Mouse (Mus musculus): ENCODE measurements around the gene Plppr2. TPM values are rescaled to one million over a fixed set of nuclear protein-coding genes. Genes with fewer than 3 reads are reported as not detected.
A peak's percentile ranks its signal among the peaks of the same experiment; 100 is the strongest.

Plppr2 gene
- total RNA-seq, 1 experiment: 2.0 TPM

- no peaks in the 10 kb centered on the region; a peak in 1 of 4 replicates for H3K4me1 ChIP-seq (ENCODE audit: control insufficient read depth in 2 of 2, insufficient read depth in 2 of 2, low read length in 2 of 2, poor library complexity in 1 of 2)
- H3K27ac ChIP-seq (ENCODE audit: insufficient read depth, low read depth, low read length, poor library complexity, severe bottlenecking): no peak within 1 kb of the TSS
- H3K9ac ChIP-seq (ENCODE audit: insufficient read depth, low read depth, low read length, poor library complexity, severe bottlenecking): peak within 1 kb of the TSS; percentile 56
- TF ChIP-seq HCFC1 (IDR thresholded peaks at IDR 0.05; ENCODE audit: borderline replicate concordance, insufficient read depth, low read length): no peak
- peaks cover 11% of the 10 kb centered on the region; the same call in 1 of the 2 replicates for H3K36me3 ChIP-seq (ENCODE audit: control insufficient read depth, insufficient read depth, low read length, poor library complexity, severe bottlenecking)
- DNase-seq (ENCODE audit: low read depth, low spot score): peak; percentile 98
- in situ Hi-C loops (cut with MboI; ENCODE audit: low sequenced_read_pairs in 2 of 2, unreplicated experiment in 2 of 2): no loop called here
- H3K4me3 ChIP-seq (ENCODE audit: insufficient read depth in 1 of 2, low read depth in 1 of 2, low read length in 2 of 2, poor library complexity in 1 of 2, severe bottlenecking in 1 of 2): peak within 1 kb of the TSS; percentile 69 to 94
- H3K9me3 ChIP-seq (ENCODE audit: control insufficient read depth, insufficient read depth, low read depth, low read length): no peaks in the 10 kb centered on the region
These were observed 18.7 kb upstream of the Plppr2 start, which contains the start of gene Rab3d for GRCm38 (mm10) chr9:21918035-21918592. Gene Rab3d (minus strand): TSS chr9:21918192.

GRCm38 (mm10) chr9:21918692-21919384 is 18.0 kb upstream of the Plppr2 start:
- no peak overlapping the region for H3K9ac ChIP-seq (ENCODE audit: insufficient read depth, low read depth, low read length, poor library complexity, severe bottlenecking)
- H3K9me3 ChIP-seq (ENCODE audit: control insufficient read depth, insufficient read depth, low read depth, low read length): no peaks in the 10 kb centered on the region
- no peak for DNase-seq (ENCODE audit: low read depth, low spot score)
- in situ Hi-C loops (cut with MboI; ENCODE audit: low sequenced_read_pairs in 2 of 2, unreplicated experiment in 2 of 2): no loop called here
- H3K4me1 ChIP-seq (ENCODE audit: control insufficient read depth in 2 of 2, insufficient read depth in 2 of 2, low read length in 2 of 2, poor library complexity in 1 of 2): peaks cover 0 to 2% of the 10 kb centered on the region in 2 experiments; a peak in 2 of 4 replicates
- peaks cover 12% of the 10 kb centered on the region; the same call in 1 of the 2 replicates for H3K36me3 ChIP-seq (ENCODE audit: control insufficient read depth, insufficient read depth, low read length, poor library complexity, severe bottlenecking)
- TF ChIP-seq CHD2 (IDR thresholded peaks at IDR 0.05; ENCODE audit: low read depth, low read length) (no peak), MAFK (IDR thresholded peaks at IDR 0.05; ENCODE audit: insufficient read depth, low read depth, low read length) (no peak), ZC3H11A (IDR thresholded peaks at IDR 0.05; ENCODE audit: borderline replicate concordance, low read depth, low read length) (no peak), ZNF384 (IDR thresholded peaks at IDR 0.05; ENCODE audit: low read depth, low read length) (no peak), HCFC1 (IDR thresholded peaks at IDR 0.05; ENCODE audit: borderline replicate concordance, insufficient read depth, low read length) (no peak)
- peak overlapping the region in 1 of 2 experiments; percentile 35; a peak in 2 of 4 replicates for H3K4me3 ChIP-seq (ENCODE audit: insufficient read depth in 1 of 2, low read depth in 1 of 2, low read length in 2 of 2, poor library complexity in 1 of 2, severe bottlenecking in 1 of 2)
- no peak overlapping the region for H3K27ac ChIP-seq (ENCODE audit: insufficient read depth, low read depth, low read length, poor library complexity, severe bottlenecking)

GRCm38 (mm10) chr9:21923036-21923435 is 13.8 kb upstream of the Plppr2 start:
- TF ChIP-seq MAFK (IDR thresholded peaks at IDR 0.05; ENCODE audit: insufficient read depth, low read depth, low read length) (no peak), CHD2 (IDR thresholded peaks at IDR 0.05; ENCODE audit: low read depth, low read length) (no peak), HCFC1 (IDR thresholded peaks at IDR 0.05; ENCODE audit: borderline replicate concordance, insufficient read depth, low read length) (no peak), ZNF384 (IDR thresholded peaks at IDR 0.05; ENCODE audit: low read depth, low read length) (no peak), ZC3H11A (IDR thresholded peaks at IDR 0.05; ENCODE audit: borderline replicate concordance, low read depth, low read length) (no peak)
- Histone ChIP-seq H3K4me1 (ENCODE audit: control insufficient read depth in 2 of 2, insufficient read depth in 2 of 2, low read length in 2 of 2, poor library complexity in 1 of 2) (peaks cover 0 to 7% of the 10 kb centered on the region in 2 experiments; a peak in 2 of 4 replicates), H3K4me3 (ENCODE audit: insufficient read depth in 1 of 2, low read depth in 1 of 2, low read length in 2 of 2, poor library complexity in 1 of 2, severe bottlenecking in 1 of 2) (no peak overlapping the region), H3K27ac (ENCODE audit: insufficient read depth, low read depth, low read length, poor library complexity, severe bottlenecking) (no peak overlapping the region), H3K36me3 (ENCODE audit: control insufficient read depth, insufficient read depth, low read length, poor library complexity, severe bottlenecking) (peaks cover 14% of the 10 kb centered on the region; the same call in 1 of the 2 replicates), H3K9ac (ENCODE audit: insufficient read depth, low read depth, low read length, poor library complexity, severe bottlenecking) (no peak overlapping the region), H3K9me3 (ENCODE audit: control insufficient read depth, insufficient read depth, low read depth, low read length) (no peaks in the 10 kb centered on the region)
- DNase-seq (ENCODE audit: low read depth, low spot score): no peak
- in situ Hi-C loops (cut with MboI; ENCODE audit: low sequenced_read_pairs in 2 of 2, unreplicated experiment in 2 of 2): no loop called here

GRCm38 (mm10) chr9:21923490-21924098 is 13.2 kb upstream of the Plppr2 start:
- no peak for DNase-seq (ENCODE audit: low read depth, low spot score)
- Histone ChIP-seq H3K9ac (ENCODE audit: insufficient read depth, low read depth, low read length, poor library complexity, severe bottlenecking) (no peak overlapping the region), H3K27ac (ENCODE audit: insufficient read depth, low read depth, low read length, poor library complexity, severe bottlenecking) (no peak overlapping the region), H3K4me3 (ENCODE audit: insufficient read depth in 1 of 2, low read depth in 1 of 2, low read length in 2 of 2, poor library complexity in 1 of 2, severe bottlenecking in 1 of 2) (no peak overlapping the region), H3K36me3 (ENCODE audit: control insufficient read depth, insufficient read depth, low read length, poor library complexity, severe bottlenecking) (peaks cover 14% of the 10 kb centered on the region; the same call in 1 of the 2 replicates), H3K9me3 (ENCODE audit: control insufficient read depth, insufficient read depth, low read depth, low read length) (no peaks in the 10 kb centered on the region), H3K4me1 (ENCODE audit: control insufficient read depth in 2 of 2, insufficient read depth in 2 of 2, low read length in 2 of 2, poor library complexity in 1 of 2) (peaks cover 0 to 7% of the 10 kb centered on the region in 2 experiments; a peak in 2 of 4 replicates)
- no peak for TF ChIP-seq ZC3H11A (IDR thresholded peaks at IDR 0.05; ENCODE audit: borderline replicate concordance, low read depth, low read length)
- in situ Hi-C loops (cut with MboI; ENCODE audit: low sequenced_read_pairs in 2 of 2, unreplicated experiment in 2 of 2): no loop called here

Measured in ES-E14 (cell line).